Mouse (Mus musculus) embryonic fibroblast, embryonic 13.5 days (primary cell): ENCODE data around the gene Crct1.

Experiments used
- CTCF ChIP-seq: IDR thresholded peaks from 2 replicates; pipeline ENCODE4 v1.5.1; 2011; ENCODE audit warnings: mild to moderate bottlenecking, control low read depth, low read length, moderate library complexity, borderline replicate concordance; ENCODE audit not compliant: insufficient read depth
- POLR2A ChIP-seq: IDR thresholded peaks from 2 replicates; pipeline ENCODE4 v1.6.1; 2011; ENCODE audit warnings: low read depth, mild to moderate bottlenecking, control low read depth, low read length, moderate library complexity

DNA sequence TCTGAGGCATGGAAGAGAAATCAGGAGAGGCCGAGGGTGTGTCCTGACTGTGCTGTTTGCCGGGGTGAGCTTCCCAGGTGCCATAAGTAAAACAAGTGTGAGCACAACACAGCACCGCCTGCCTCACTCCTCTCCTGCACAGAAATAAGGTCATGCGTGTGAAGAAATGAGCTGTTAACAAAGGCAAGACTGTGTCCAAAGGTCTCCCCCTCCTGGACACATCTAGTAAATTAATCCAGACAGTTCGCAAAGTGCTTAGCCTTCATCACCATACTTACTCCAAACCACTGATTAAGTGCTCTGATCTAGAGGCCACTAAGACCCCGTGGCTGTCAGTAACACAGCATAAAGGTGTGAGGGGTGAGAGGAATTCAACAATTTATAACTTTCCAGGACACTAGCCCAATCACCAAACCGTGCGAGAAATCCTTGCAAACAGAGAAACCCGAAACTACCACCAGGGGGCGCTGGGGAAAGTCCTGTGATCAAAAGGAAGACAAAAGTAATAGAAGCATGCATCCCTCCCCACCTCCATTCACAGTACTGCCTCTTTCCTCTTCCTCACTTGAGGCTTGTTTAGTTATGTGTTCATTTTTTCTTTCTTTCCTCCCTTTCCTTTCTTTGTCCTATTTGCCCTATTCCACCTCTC is 37.5 kb upstream of the Crct1 start:
- TF ChIP-seq POLR2A = no peak
- TF ChIP-seq CTCF = no peak
